Mouse (Mus musculus) right cerebral cortex, adult 18-20 months (tissue): Measurements from ENCODE around the gene Samd4b.
"Not testable (repeated sequence)": the region's sequence is repeated elsewhere in the genome, so short reads cannot be mapped to it uniquely, and the experiment has no call there.

Experiments
- DNase-seq: peaks from one replicate; pipeline ENCODE4 v3.0.0; 2022; ENCODE audit warnings: mixed read lengths

Samd4b gene

DNA sequence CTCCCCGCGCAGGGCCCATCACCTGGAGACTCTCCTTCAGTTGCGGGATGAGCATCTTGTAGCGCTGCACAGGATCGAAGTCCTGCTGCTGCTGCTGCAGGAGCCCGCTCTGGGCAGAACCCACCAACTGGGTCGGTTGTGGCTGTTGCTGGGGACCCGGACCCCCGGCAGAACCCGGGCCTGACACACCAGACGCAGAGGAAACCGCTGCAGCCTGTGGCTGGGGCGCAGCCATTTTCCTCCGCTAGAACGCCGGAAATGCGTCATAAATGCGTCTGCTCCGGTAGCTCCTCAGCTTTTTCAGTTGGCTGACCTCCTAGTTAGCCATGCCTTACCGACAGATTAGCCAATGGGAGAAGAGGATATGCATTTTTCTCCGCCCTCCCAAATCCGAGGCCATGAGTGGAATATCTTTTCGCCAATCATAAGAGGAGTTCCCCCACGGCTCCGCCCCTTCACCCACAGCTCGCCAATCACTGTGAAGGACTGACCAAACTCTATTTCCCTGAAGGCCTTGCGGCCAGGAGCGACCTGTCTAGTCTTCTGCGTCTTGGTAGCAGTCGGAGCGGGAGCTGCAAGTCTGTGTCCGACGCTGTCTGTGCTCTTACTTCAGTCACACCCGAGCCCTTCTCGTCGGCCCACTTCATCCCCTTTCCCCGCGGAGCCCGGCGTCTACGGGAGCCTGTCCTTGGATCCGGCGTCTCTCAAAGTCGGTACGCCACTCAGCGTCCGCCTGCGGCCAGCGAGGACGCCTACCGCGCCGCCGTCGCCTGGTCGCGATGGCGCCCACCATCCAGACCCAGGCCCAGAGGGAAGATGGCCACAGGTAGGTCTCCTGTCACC is 205.3 kb downstream of the Samd4b start, which contains the start of the genes Med29 and Paf1:
Gene Med29 (minus strand): TSS at position 280 of the 843 bp plus-strand sequence.
Gene Paf1 (plus strand): TSS at position 523 of the 843 bp plus-strand sequence.
- DNase-seq = peak; percentile 99

- DNase-seq = no peak
Observed at GRCm38 (mm10) chr7:28390331-28390730, 207.6 kb downstream of the Samd4b start.

- not testable (repeated sequence) for DNase-seq
Observed at GRCm38 (mm10) chr7:28387384-28387783, 210.6 kb downstream of the Samd4b start.

GRCm38 (mm10) chr7:28386877-28387276 is 211.1 kb downstream of the Samd4b start:
- DNase-seq = not testable (repeated sequence)

DNA sequence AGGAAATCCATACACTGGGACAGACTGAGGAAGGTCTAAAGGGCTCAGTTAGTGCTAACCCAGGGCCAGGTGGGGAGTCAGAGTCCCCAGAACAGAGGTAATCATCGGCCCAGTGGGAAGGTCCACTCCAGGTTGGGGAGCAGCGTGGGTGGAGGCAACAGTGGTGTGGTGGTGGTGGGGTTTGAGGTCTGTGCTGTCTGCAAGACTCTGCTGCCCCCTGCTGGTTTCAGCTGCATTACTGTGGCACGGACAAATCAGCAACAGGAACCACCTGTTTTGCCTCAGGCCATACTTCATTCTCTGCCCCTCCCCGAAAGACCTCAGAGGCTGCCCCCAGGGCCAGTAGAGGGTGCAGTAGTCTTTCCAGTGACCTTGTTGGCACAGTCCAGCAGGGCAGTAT is 211.5 kb downstream of the Samd4b start:
- DNase-seq = peak; percentile 79

GRCm38 (mm10) chr7:28386007-28386406 is 211.9 kb downstream of the Samd4b start:
- no peak for DNase-seq

DNA sequence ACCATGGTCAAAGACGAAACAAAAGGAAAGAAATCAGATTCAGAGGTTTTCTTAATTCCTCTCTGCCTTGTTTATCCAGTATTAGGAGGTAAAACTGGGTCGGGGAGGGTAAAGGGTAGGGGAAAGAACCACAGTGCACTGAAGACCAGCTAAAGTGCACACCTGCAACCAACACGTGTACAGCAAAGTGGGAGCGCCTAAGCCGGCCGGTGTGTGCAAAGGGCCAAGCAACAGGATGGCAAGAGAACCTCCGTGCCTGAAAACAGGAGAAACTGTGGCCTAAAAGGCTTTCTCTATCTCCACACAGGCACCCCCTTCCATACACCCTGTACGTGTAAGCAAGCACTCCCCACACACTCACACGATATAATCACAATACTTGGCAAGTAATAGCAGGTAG is 212.7 kb downstream of the Samd4b start:
- DNase-seq = no peak

- DNase-seq = no peak
Observed at GRCm38 (mm10) chr7:28384162-28384561, 213.8 kb downstream of the Samd4b start.

GRCm38 (mm10) chr7:28383606-28384005 is 214.3 kb downstream of the Samd4b start:
- DNase-seq = no peak

DNA sequence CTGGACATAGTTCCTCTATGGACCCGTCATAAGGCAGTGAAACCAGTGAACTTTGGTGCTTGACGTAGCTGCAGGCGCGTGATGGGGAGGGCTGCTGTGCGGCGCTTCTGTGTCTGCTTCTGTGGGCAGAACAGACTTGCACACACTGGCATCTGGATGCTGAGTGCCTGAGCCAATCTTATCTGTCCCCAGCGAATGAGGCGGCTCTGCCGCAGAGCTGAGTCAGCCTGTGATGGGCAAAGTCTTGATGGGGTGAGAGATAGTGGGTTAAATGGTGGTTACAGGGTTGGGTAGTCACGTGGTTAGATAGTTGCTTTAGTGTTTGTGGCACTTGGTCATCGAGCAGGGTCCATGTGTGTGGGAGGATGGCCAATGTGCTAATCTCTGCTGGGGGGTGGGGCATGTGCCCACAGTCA is 215.0 kb downstream of the Samd4b start:
- DNase-seq = peak; percentile 82

GRCm38 (mm10) chr7:28382347-28382951 is 215.5 kb downstream of the Samd4b start:
- DNase-seq = no peak

- peak; percentile 49 for DNase-seq
Observed at GRCm38 (mm10) chr7:28381938-28382337, 216.0 kb downstream of the Samd4b start.

GRCm38 (mm10) chr7:28381017-28381790 is 216.7 kb downstream of the Samd4b start:
- no peak for DNase-seq

DNA sequence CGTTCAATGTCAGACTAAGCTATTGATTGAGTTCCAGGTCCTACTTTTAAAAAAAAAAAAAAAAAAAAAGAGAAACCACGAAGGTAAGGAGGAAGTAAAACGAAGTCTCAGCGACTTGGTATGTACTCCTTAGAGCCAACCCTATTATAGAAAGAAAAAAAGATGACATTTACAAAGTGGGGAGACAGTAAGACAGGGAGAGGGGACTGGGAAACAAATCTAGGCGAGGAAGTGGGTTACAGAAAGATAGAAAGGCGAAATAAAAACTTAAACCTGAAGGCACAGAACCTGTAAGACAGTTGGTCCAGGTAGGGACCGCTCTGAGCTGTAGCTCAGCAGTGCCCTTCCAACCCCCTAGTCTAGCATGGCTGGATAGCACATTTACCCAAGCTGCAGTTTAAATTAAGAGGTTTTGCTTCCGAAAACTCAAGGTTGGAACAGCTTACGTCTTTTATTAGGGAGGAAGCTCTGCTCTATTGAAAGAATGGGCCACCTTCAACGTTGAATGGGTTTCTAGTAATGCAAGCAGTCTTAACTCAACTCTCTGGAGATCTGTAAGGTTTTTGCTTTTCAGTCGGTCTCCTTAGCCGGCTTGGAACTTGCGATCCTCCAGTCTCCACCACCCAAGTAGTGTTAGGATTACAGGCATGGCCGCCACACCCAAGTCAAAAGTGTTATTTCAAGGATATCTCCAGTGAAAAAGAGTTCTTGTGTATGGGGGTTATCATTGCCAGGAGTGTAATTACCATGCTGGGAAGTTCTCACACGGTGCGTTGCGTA is 217.5 kb downstream of the Samd4b start, which contains the start of gene Zfp36:
Gene Zfp36 (minus strand): TSS at position 17 of the 780 bp plus-strand sequence.
- no peak for DNase-seq

DNA sequence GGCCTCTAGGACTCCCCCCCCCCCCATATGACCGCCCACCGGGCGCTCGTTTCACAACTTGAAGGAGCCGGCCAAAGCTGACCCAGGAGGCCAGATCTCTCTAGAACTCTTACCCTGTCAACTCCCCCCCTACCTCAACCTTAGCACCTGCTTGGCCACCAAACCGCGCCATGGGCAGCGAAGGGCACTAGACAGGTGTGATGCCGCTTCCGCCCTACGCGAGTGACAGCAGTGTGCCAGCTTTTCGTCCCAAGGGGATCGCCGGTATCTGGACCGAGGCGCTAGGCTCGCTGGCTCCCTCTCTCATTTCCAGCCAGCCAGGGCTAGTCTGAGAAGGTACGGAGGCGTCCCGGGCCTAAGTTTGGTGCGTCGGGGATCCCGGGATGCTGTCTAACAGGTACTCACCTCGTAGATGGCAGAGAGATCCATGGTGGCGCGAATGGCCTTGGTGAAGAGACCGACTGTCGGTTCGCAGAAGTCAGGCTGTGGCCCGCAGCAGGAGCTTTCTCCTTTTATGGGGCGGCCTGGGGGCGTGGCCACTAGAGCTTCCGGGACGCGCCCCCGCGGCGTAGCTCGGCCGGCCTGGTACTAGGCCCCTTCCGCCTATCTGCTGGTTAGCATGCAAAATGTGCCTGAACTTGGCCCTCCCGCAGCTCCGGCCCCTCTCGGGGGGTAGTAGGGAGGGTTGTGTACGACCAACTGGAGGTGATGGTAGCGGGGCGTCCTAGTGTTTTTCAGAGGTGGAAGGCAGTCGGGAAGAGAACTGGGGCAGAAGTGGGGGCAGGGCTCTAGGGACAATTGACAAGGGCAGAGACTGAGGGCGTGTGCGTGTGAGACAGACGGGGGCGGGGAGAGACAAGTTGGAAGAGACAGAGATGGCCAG is 218.9 kb downstream of the Samd4b start:
- peak; percentile 80 for DNase-seq

DNA sequence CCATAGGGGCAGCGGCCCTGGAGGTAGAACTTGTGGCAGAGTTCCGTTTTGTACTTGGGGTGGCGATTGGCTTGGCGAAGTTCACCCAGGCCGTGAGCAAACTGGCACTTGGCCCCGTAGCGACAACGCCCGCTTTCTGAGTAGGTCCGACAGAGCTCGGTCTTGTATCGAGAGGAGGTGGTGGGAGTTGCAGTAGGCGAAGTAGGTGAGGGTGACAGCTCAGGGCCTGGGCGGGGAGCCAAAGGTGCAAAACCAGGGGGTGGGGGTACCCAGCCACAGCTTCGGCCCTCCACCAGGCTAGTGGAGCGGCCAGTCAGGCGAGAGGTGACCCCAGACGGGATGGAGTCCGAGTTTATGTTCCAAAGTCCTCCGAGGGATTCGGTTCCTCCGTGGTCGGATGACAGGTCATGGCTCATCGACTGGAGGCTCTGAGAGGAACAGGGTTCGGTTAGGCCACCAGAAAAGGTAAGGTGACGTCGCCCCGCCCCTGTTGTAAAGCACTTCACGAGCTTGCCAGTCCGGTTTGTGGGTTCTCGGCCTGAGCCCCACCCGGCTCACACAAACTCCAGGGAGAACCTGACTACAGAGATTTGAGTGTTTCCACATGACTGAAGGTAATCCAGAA is 219.8 kb downstream of the Samd4b start:
- no peak for DNase-seq

- DNase-seq = no peak
Observed at GRCm38 (mm10) chr7:28377190-28378065, 220.5 kb downstream of the Samd4b start.

- DNase-seq = no peak
Observed at GRCm38 (mm10) chr7:28376011-28376771, 221.8 kb downstream of the Samd4b start.
